Mouse (Mus musculus): ENCODE results near the gene Cnnm4. TPM values are rescaled to one million over a fixed set of nuclear protein-coding genes. Genes with fewer than 3 reads are reported as not detected.
A peak's percentile ranks its signal among the peaks of the same experiment; 100 is the strongest.

Cnnm4 gene
- polyA plus RNA-seq, 1 experiment = 14.3 TPM

DNA sequence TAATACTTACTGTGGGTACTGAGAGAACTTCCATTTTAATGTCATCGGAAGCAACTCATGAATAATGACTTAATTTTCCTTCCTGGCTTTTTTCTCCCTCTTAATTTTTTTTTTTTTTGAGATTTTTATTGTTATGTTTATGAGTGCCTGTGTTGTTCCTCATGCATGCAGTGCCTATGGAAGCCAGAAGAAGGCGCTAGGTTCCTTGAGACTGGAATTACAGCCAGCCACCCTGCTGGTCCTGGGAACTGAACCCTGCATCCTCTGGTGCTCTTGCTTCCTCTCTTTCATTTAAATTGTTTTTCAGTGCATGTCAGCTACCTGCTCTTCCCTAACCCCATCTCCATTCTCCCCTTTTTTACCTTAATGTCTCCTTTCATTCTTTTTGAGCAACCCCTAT lies 42.3 kb downstream of the Cnnm4 start:
- H3K4me3 ChIP-seq (ENCODE audit: insufficient read depth, low read depth, low read length) = no peak overlapping the region

DNA sequence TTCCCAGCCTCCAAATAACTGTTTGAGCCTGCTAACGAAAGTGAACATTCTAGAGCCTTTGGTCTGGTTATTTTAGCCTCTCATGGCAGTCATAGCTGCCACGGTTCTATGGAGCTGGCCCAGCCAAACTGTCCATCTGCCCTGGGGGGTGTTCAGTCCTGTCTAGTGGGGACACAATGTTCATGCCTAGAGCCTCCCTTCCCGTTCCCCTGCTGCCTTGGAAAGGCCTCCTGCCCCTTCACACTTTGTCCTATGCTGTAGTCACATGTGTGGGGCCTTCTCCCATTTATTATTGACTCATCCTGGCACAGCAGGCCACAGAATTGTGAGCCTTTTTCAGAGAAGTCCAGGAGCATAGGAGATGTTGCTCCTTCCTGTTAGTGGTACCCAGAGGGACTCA lies 46.8 kb downstream of the Cnnm4 start:
- peak; percentile 33 for DNase-seq
- no peak overlapping the region for H3K27ac ChIP-seq (ENCODE audit: insufficient read depth, low read depth, low read length)
- H3K4me1 ChIP-seq (ENCODE audit: control insufficient read depth, insufficient read depth, low read length) = peaks cover 9% of the 10 kb centered on the region; the same call in 1 of the 2 replicates
- H3K27me3 ChIP-seq (replicated peaks; ENCODE audit: control insufficient read depth, insufficient read depth, low read length) = no peaks in the 10 kb centered on the region
- H3K36me3 ChIP-seq (ENCODE audit: control insufficient read depth, insufficient read depth, low read length) = no peaks in the 10 kb centered on the region
- TF ChIP-seq POLR2A (IDR thresholded peaks at IDR 0.05; ENCODE audit: low read depth, low read length) (no peak), CTCF (conservative IDR thresholded peaks at IDR 0.05; ENCODE audit: insufficient read depth, insufficient read length, low read depth, low read length) (no peak)
- WGBS = 44% methylated on average over 3 of the region's 3 CpGs
- H3K4me3 ChIP-seq (ENCODE audit: insufficient read depth, low read depth, low read length) = no peak overlapping the region

More for the DNA sequence above, 42.3 kb downstream of the Cnnm4 start:
- Histone ChIP-seq H3K27ac (ENCODE audit: insufficient read depth, low read depth, low read length) (no peak overlapping the region), H3K4me1 (ENCODE audit: control insufficient read depth, insufficient read depth, low read length) (peaks cover 13% of the 10 kb centered on the region; the same call in 1 of the 2 replicates), H3K36me3 (ENCODE audit: control insufficient read depth, insufficient read depth, low read length) (no peaks in the 10 kb centered on the region), H3K27me3 (replicated peaks; ENCODE audit: control insufficient read depth, insufficient read depth, low read length) (no peaks in the 10 kb centered on the region)
- 66% methylated on average over 2 of the region's 2 CpGs for WGBS
- no peak for TF ChIP-seq POLR2A (IDR thresholded peaks at IDR 0.05; ENCODE audit: low read depth, low read length)
- peak; percentile 51 for TF ChIP-seq CTCF (conservative IDR thresholded peaks at IDR 0.05; ENCODE audit: insufficient read depth, insufficient read length, low read depth, low read length)
- DNase-seq = peak; percentile 38

DNA sequence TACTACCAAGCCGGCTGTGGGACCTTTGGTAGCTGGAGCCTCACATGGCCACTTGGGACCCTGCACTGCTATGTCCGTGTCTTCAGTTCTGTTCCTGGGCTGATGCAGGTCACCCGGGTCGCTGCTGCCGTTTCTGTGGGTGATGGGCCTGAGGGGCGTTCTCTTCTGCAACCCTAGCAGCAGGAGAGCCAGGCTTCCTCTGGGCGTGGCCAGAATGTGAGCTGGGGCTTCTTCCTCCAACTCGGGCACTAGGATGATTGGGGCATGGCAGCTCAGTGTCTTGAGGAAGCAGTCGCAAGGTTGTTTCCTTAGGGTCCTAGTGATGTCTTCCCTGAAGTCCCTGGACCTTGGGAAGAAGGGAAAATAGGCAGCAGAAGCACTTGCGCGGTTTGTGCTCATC lies 48.2 kb downstream of the Cnnm4 start:
- WGBS = 70% methylated on average over 11 of the region's 11 CpGs
- no peak for DNase-seq
- no peaks in the 10 kb centered on the region for H3K27me3 ChIP-seq (replicated peaks; ENCODE audit: control insufficient read depth, insufficient read depth, low read length)
- no peak for TF ChIP-seq POLR2A (IDR thresholded peaks at IDR 0.05; ENCODE audit: low read depth, low read length)
- H3K4me3 ChIP-seq (ENCODE audit: insufficient read depth, low read depth, low read length) = no peak overlapping the region
- peaks cover 7% of the 10 kb centered on the region; the same call in 1 of the 2 replicates for H3K4me1 ChIP-seq (ENCODE audit: control insufficient read depth, insufficient read depth, low read length)
- H3K36me3 ChIP-seq (ENCODE audit: control insufficient read depth, insufficient read depth, low read length) = no peaks in the 10 kb centered on the region; the same call in 1 of the 2 replicates
- H3K27ac ChIP-seq (ENCODE audit: insufficient read depth, low read depth, low read length) = no peak overlapping the region

- WGBS = 92% methylated on average over 7 of the region's 7 CpGs
- H3K4me1 ChIP-seq (ENCODE audit: control insufficient read depth, insufficient read depth, low read length) = peaks cover 7% of the 10 kb centered on the region; the same call in 1 of the 2 replicates
- H3K27me3 ChIP-seq (replicated peaks; ENCODE audit: control insufficient read depth, insufficient read depth, low read length) = no peaks in the 10 kb centered on the region
- no peak overlapping the region for H3K27ac ChIP-seq (ENCODE audit: insufficient read depth, low read depth, low read length)
- no peak overlapping the region for H3K4me3 ChIP-seq (ENCODE audit: insufficient read depth, low read depth, low read length)
- no peak for DNase-seq
- TF ChIP-seq POLR2A (IDR thresholded peaks at IDR 0.05; ENCODE audit: low read depth, low read length) (no peak), CTCF (conservative IDR thresholded peaks at IDR 0.05; ENCODE audit: insufficient read depth, insufficient read length, low read depth, low read length) (no peak)
- no peaks in the 10 kb centered on the region; the same call in 1 of the 2 replicates for H3K36me3 ChIP-seq (ENCODE audit: control insufficient read depth, insufficient read depth, low read length)
Measured at GRCm38 (mm10) chr1:36522210-36522609, 50.8 kb downstream of the Cnnm4 start.

DNA sequence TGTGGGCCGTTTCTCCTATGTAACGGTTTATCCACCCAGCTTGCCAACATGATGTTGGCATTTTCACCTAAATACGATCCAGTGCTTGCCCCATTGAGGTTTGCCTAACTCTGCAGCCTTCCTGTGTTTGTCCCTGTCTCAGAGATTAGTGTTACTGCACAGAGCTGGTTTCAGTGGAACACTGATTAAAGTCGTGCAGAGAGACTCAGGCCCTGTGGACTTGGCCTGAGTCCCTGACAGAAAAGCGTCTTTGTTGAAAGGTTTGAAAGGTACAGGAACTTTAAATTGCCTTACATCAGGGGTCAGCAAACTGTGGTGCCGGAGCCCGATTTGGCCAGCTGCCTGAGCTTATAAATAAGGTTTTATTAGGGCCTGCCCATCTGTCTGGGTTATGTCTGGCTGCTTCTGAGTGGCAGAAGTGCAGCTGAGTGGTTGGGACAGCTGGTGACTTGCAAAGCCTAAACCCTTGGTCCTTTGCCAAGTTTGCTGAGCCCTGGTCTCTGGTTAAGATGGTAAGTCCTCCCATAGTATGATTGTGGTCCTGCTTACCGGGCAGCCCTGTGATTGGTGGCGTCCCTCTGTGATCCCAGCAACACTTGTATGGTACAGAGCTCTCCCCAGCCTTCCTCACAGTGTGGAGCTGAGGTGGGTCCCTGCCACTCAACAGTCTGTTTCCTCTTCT lies 52.1 kb downstream of the Cnnm4 start:
- TF ChIP-seq CTCF (conservative IDR thresholded peaks at IDR 0.05; ENCODE audit: insufficient read depth, insufficient read length, low read depth, low read length) (no peak), POLR2A (IDR thresholded peaks at IDR 0.05; ENCODE audit: low read depth, low read length) (no peak)
- Histone ChIP-seq H3K36me3 (ENCODE audit: control insufficient read depth, insufficient read depth, low read length) (no peaks in the 10 kb centered on the region; the same call in 1 of the 2 replicates), H3K27me3 (replicated peaks; ENCODE audit: control insufficient read depth, insufficient read depth, low read length) (no peaks in the 10 kb centered on the region), H3K4me1 (ENCODE audit: control insufficient read depth, insufficient read depth, low read length) (no peaks in the 10 kb centered on the region; the same call in 1 of the 2 replicates), H3K4me3 (ENCODE audit: insufficient read depth, low read depth, low read length) (no peak overlapping the region), H3K27ac (ENCODE audit: insufficient read depth, low read depth, low read length) (no peak overlapping the region)
- WGBS = 65% methylated on average over 9 of the region's 9 CpGs
- no peak for DNase-seq

DNA sequence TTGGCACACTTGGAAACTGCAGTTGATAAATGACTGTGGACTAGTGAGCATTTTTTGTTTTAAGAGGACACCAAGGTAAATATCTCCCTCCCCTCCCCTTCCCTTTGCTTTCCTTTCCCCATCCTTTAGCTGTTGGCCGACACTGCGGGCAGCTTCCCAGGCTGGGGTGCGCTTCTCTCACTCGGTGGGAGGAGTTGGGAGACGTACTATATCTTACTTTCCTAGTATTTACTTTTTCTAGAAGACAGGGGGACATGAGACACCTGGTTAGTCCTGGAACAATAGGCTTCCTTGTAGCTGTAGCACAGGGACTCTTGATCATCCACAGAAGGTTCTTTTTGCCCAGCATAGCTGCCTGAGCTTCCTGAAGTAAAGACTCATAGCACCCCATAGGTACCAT lies 52.6 kb downstream of the Cnnm4 start:
- WGBS = 75% methylated on average over 5 of the region's 5 CpGs
- Histone ChIP-seq H3K4me3 (ENCODE audit: insufficient read depth, low read depth, low read length) (no peak overlapping the region), H3K4me1 (ENCODE audit: control insufficient read depth, insufficient read depth, low read length) (no peaks in the 10 kb centered on the region), H3K36me3 (ENCODE audit: control insufficient read depth, insufficient read depth, low read length) (no peaks in the 10 kb centered on the region; the same call in 1 of the 2 replicates), H3K27ac (ENCODE audit: insufficient read depth, low read depth, low read length) (no peak overlapping the region), H3K27me3 (replicated peaks; ENCODE audit: control insufficient read depth, insufficient read depth, low read length) (no peaks in the 10 kb centered on the region)
- TF ChIP-seq POLR2A (IDR thresholded peaks at IDR 0.05; ENCODE audit: low read depth, low read length) = no peak
- no peak for TF ChIP-seq CTCF (conservative IDR thresholded peaks at IDR 0.05; ENCODE audit: insufficient read depth, insufficient read length, low read depth, low read length)
- DNase-seq = no peak

- 72% methylated on average over 12 of the region's 12 CpGs for WGBS
Measured at GRCm38 (mm10) chr1:36525774-36526173, 54.4 kb downstream of the Cnnm4 start.

More at GRCm38 (mm10) chr1:36525774-36526173, 54.4 kb downstream of the Cnnm4 start:
- H3K27ac ChIP-seq (ENCODE audit: insufficient read depth, low read depth, low read length) = no peak overlapping the region
- H3K36me3 ChIP-seq (ENCODE audit: control insufficient read depth, insufficient read depth, low read length) = no peaks in the 10 kb centered on the region; the same call in 1 of the 2 replicates
- H3K4me3 ChIP-seq (ENCODE audit: insufficient read depth, low read depth, low read length) = no peak overlapping the region
- no peaks in the 10 kb centered on the region for H3K27me3 ChIP-seq (replicated peaks; ENCODE audit: control insufficient read depth, insufficient read depth, low read length)
- DNase-seq = no peak
- TF ChIP-seq CTCF (conservative IDR thresholded peaks at IDR 0.05; ENCODE audit: insufficient read depth, insufficient read length, low read depth, low read length) (no peak), POLR2A (IDR thresholded peaks at IDR 0.05; ENCODE audit: low read depth, low read length) (no peak)
- H3K4me1 ChIP-seq (ENCODE audit: control insufficient read depth, insufficient read depth, low read length) = no peaks in the 10 kb centered on the region
